Mouse (Mus musculus) neural tube, embryonic 15.5 days (tissue): ENCODE measurements around the gene Chrnd. TPM values are rescaled to one million over a fixed set of nuclear protein-coding genes. Genes with fewer than 3 reads are reported as not detected.

Source experiments
- ATAC-seq: fragments of 200-750 bp; cut with Nextera tagmentation; 2 replicates; pipeline ENCODE4 v1.8.0; 2017; ENCODE audit warnings: mild to moderate bottlenecking, moderate TSS enrichment, moderate library complexity; ENCODE audit not compliant: low FRiP score
- H3K27ac ChIP-seq: fragments of 300-500 bp; sonication (generic); replicated peaks from 2 replicates; pipeline ENCODE4 v1.5.1; 2015; ENCODE audit warnings: mild to moderate bottlenecking, inconsistent platforms
- H3K27me3 ChIP-seq: fragments of 300-500 bp; sonication (generic); replicated peaks from 2 replicates; pipeline ENCODE4 v1.6.1; 2015; ENCODE audit warnings: inconsistent platforms
- H3K36me3 ChIP-seq: fragments of 300-500 bp; sonication (generic); 2 replicates; pipeline ENCODE4 v1.6.1; 2015; ENCODE audit warnings: inconsistent platforms
- H3K4me1 ChIP-seq: fragments of 300-500 bp; sonication (generic); 2 replicates; pipeline ENCODE4 v1.6.1; 2015; ENCODE audit warnings: inconsistent platforms
- H3K4me2 ChIP-seq: fragments of 300-500 bp; sonication (generic); 2 replicates; pipeline ENCODE4 v1.6.1; 2015; ENCODE audit warnings: inconsistent platforms, mild to moderate bottlenecking, moderate library complexity
- H3K4me3 ChIP-seq: fragments of 300-500 bp; sonication (generic); replicated peaks from 2 replicates; pipeline ENCODE4 v1.5.1; 2015; ENCODE audit warnings: mild to moderate bottlenecking, inconsistent platforms
- H3K9ac ChIP-seq: fragments of 300-500 bp; sonication (generic); replicated peaks from 2 replicates; pipeline ENCODE4 v1.6.1; 2015; ENCODE audit warnings: mild to moderate bottlenecking, inconsistent platforms
- H3K9me3 ChIP-seq: fragments of 300-500 bp; sonication (generic); replicated peaks from 2 replicates; pipeline ENCODE4 v1.6.1; 2016; ENCODE audit warnings: inconsistent platforms
- whole genome bisulfite sequencing: fragments of 180-500 bp; shearing (Covaris S2); methylation state at CpG from one replicate; pipeline ENCODE4 v1.1.7; 2015; ENCODE audit warnings: mixed read lengths; 5-methylcytosine and 5-hydroxymethylcytosine counted together
- polyA plus RNA-seq: library from polyadenylated mRNA; unstranded; fragments of >200 nt; fragmentation: Nextera tagmentation; extraction: Ambion mirVana; gene quantifications from 2 replicates; pipeline ENCODE4 v1.2.1, GENCODE M21; 2015

Chrnd gene
- polyA plus RNA-seq, 1 experiment from 2014 or later: 0.37 TPM

DNA sequence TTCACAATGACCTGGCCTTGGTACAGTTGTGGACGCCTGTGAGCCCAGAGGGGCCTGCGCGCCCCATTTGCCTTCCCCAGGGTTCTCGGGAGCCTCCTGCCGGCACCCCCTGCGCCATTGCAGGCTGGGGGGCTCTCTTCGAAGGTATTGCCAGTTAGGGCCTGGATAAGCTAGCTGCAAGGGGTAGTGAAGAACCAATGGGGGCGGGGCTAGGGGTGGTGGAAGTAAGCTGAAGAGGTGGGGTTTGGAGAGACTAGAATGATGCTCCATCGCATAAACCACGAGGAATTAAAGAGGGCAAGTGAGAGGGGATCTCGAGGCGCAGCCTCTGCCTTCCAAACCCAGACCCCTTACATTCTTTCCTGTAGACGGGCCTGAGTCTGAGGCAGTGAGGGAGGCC is 4.9 kb upstream of the Chrnd start:
- 0 out of 2 replicates have a peak overlapping the region, but pooled peaks have one; percentile 53 for H3K4me3 ChIP-seq
- no peaks in the 10 kb centered on the region for H3K36me3 ChIP-seq
- no peak for ATAC-seq
- peak overlapping the region; percentile 97; the same call in 1 of the 2 replicates for H3K4me2 ChIP-seq
- H3K9me3 ChIP-seq: no peaks in the 10 kb centered on the region
- 14% methylated on average over 13 of the region's 13 CpGs for WGBS
- H3K27ac ChIP-seq: no peak overlapping the region
- H3K4me1 ChIP-seq: peaks cover 25% of the 10 kb centered on the region
- peaks cover 72% of the 10 kb centered on the region for H3K27me3 ChIP-seq
- H3K9ac ChIP-seq: no peak overlapping the region

DNA sequence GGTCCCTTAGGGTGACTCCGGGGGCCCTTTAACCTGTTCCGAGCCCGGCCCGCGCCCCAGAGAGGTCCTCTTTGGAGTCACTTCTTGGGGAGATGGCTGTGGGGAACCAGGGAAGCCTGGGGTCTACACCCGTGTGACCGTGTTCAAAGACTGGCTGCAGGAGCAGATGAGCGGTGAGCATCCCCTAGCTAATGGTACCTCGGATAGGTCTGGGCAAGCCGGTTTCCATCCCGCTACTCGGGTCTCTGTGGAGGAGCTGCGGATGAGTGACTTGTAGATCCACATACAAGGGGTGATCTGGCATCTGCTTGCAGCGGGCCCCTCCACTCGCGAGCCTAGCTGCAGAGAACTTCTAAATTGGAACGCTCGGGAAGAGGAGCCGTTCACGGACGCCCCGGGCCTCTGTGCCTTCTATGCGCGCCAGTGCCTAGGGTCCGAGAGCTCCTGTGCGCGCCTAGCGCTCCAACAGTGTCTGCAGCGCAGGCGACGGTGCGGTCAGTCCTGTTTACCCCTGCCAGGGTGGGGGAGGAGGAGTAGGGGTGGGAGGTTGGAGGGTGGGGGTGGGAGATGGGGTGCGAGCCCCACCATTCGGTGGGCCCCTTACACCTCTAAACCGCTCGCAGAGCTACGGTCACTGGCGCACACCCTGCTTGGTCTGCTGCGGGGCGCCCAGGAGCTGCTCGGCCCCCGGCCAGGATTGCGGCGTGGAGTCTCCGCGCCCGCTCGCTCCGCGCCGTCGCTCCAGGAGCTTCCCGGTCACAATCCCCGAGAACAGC is 4.0 kb upstream of the Chrnd start:
- H3K4me3 ChIP-seq: peak overlapping the region; percentile 53
- H3K9ac ChIP-seq: peak overlapping the region; percentile 51
- H3K27me3 ChIP-seq: peaks cover 65% of the 10 kb centered on the region
- 2% methylated on average over 53 of the region's 54 CpGs for WGBS
- no peaks in the 10 kb centered on the region for H3K9me3 ChIP-seq
- ATAC-seq: peak; percentile 56
- H3K36me3 ChIP-seq: no peaks in the 10 kb centered on the region
- H3K27ac ChIP-seq: no peak overlapping the region
- peaks cover 25% of the 10 kb centered on the region for H3K4me1 ChIP-seq
- H3K4me2 ChIP-seq: peak overlapping the region; percentile 97

DNA sequence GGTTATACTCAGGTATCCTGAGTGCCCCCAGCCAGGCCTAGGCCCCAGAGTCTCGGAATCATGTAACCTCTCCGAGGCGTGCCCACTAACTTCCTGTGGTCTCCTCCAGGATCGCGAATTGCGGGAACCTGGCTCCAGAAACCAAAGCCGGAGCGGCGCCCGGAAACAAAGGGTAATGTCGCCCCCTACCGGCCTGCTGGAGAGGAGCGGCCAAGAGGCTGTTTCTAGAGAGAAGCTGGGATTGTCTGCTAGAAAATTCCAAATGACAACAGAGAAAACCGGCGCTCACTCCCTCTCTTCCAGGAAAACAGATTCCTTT is 3.4 kb upstream of the Chrnd start:
- 0% methylated on average over 15 of the region's 15 CpGs for WGBS
- Histone ChIP-seq H3K27ac (no peak overlapping the region), H3K9ac (peak overlapping the region; percentile 51), H3K4me1 (peaks cover 25% of the 10 kb centered on the region), H3K36me3 (no peaks in the 10 kb centered on the region), H3K4me3 (peak overlapping the region; percentile 53), H3K9me3 (no peaks in the 10 kb centered on the region), H3K27me3 (peaks cover 60% of the 10 kb centered on the region), H3K4me2 (peak overlapping the region; percentile 97)
- peak; percentile 54 for ATAC-seq

DNA sequence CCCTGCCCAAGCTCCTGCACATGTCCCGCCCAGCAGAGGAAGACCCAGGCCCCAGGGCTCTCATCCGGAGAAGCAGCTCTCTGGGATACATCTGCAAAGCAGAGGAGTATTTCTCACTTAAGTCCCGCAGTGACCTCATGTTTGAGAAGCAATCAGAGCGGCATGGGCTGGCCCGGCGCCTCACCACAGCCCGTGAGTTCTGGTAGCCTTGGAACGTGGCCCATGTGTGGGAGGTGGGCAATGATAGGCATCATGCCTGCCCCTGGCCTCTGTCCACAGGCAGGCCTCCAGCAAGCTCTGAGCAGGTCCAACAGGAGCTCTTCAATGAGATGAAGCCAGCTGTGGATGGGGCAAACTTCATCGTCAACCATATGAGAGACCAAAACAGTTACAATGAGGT is 6.9 kb downstream of the Chrnd start:
- no peaks in the 10 kb centered on the region for H3K4me1 ChIP-seq
- 82% methylated on average over 9 of the region's 9 CpGs for WGBS

DNA sequence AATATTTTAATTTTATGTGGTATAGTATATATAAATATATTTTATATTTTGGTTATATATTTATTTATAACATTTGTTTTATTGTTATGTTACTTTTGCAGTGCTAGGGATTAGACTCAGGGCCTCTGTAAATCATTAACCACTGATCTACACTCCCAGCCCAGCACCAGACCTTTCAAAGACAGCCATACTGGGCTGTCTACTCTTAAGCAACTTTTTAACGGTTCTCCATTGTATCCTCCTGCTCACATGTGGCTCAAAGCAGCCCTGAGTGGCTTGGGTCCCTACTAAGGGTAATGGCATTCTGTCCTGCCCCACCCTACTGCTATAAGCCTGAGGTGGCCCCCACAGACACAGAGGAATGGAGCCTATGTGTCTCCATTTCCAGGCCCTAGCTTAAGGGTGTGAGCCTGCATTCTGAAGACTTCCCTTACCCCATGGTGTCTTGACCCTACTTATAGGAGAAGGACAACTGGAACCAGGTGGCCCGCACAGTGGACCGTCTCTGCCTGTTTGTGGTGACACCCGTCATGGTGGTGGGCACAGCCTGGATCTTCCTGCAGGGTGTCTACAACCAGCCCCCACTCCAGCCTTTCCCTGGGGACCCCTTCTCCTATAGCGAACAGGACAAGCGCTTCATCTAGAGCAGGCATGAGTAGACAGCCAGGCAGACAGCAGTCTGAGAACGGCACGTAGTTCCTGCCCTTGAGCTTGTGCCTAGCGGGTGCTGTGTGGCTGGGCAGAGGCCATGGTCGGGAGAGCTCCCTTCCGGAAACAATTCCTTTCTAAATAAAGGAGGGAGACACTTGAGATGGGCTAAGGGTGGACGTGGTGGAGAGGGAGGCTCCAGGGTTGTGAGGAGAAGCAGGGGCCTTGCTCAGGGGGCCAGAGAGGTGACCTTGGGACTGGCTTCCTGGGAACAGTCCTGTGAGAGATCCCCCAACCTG is 8.0 kb downstream of the Chrnd start:
- no peaks in the 10 kb centered on the region for H3K36me3 ChIP-seq
- H3K4me3 ChIP-seq: no peak overlapping the region
- H3K9ac ChIP-seq: no peak overlapping the region
- no peaks in the 10 kb centered on the region for H3K9me3 ChIP-seq
- 75% methylated on average over 12 of the region's 12 CpGs for WGBS
- ATAC-seq: no peak
- H3K4me1 ChIP-seq: no peaks in the 10 kb centered on the region
- no peak overlapping the region for H3K27ac ChIP-seq
- no peak overlapping the region for H3K4me2 ChIP-seq
- no peaks in the 10 kb centered on the region for H3K27me3 ChIP-seq

More for the DNA sequence above, 6.9 kb downstream of the Chrnd start:
- no peak overlapping the region for H3K27ac ChIP-seq
- no peaks in the 10 kb centered on the region for H3K27me3 ChIP-seq
- H3K36me3 ChIP-seq: no peaks in the 10 kb centered on the region
- no peak overlapping the region for H3K4me3 ChIP-seq
- no peaks in the 10 kb centered on the region for H3K9me3 ChIP-seq
- ATAC-seq: no peak
- no peak overlapping the region for H3K4me2 ChIP-seq
- no peak overlapping the region for H3K9ac ChIP-seq

DNA sequence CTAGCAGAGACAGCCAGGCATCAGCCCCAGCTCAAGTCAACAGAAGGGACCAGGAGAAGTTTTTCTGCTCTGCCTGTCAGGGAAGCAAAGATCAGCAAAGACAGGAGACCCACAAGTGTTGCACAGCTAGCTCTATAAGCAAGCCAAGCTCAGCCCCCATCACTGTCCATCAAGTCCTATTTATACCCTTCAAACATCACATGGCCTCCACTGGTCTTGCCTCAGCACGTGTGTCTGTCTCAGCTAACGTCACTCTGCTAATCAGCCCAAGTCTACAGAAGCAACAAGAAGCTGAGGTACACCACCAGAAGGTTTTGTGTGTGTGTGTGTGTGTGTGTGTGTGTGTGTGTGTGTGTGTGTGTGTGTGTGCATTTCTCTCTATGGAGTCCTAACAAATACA is 10.4 kb downstream of the Chrnd start:
- H3K27ac ChIP-seq: no peak overlapping the region
- H3K27me3 ChIP-seq: peaks cover 9% of the 10 kb centered on the region
- H3K9me3 ChIP-seq: no peaks in the 10 kb centered on the region
- 77% methylated on average over 2 of the region's 2 CpGs for WGBS
- H3K4me2 ChIP-seq: no peak overlapping the region
- no peaks in the 10 kb centered on the region for H3K36me3 ChIP-seq
- no peak overlapping the region for H3K9ac ChIP-seq
- H3K4me3 ChIP-seq: no peak overlapping the region
- ATAC-seq: no peak
- no peaks in the 10 kb centered on the region for H3K4me1 ChIP-seq

DNA sequence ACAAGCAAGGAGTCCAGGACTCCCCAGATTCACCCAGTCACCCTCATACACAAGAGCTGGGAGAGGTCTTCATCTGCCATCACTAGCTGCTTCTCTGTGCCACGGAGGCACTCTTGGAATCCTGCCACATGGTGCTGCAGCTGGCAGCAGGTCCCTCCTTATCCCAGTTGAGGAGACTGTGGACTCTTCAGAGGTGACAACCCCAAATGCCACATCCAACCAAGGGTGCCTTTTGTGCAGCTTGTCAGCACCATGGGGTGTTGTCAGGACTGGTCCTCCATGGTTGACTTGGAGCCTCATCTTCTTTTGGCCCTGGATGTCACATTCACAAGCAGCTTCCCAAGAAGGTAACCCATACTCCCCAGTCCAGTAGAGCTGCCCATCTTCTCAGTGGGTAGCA is 11.4 kb downstream of the Chrnd start:
- no peaks in the 10 kb centered on the region for H3K9me3 ChIP-seq
- 59% methylated on average over 1 of the region's 1 CpGs for WGBS

DNA sequence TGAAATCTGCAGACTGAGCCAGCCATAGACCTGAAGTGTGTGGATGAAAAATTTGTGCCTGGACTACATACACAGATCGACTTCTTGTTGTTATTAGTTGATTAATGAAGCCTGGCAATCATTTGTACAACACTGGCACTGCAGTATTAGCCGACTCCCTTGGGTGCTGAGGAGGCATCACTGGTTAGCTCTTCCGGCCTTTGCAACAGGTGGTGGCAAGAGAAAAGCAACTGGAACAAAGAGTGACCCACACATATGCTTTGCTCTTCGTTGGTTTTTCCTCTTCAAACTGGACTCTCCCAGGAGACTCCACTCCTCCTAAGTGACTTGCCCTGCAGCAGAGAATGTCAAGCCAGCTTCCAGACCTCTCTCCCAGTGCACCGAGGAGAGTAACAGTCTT is 13.4 kb downstream of the Chrnd start:
- no peak for ATAC-seq
- Histone ChIP-seq H3K36me3 (no peaks in the 10 kb centered on the region), H3K9me3 (no peaks in the 10 kb centered on the region), H3K4me1 (no peaks in the 10 kb centered on the region), H3K4me2 (no peak overlapping the region), H3K4me3 (no peak overlapping the region), H3K27me3 (peaks cover 35% of the 10 kb centered on the region), H3K9ac (no peak overlapping the region), H3K27ac (no peak overlapping the region)
- 80% methylated on average over 5 of the region's 5 CpGs for WGBS

More for the DNA sequence above, 11.4 kb downstream of the Chrnd start:
- H3K4me3 ChIP-seq: no peak overlapping the region
- no peaks in the 10 kb centered on the region for H3K4me1 ChIP-seq
- ATAC-seq: no peak
- no peaks in the 10 kb centered on the region for H3K36me3 ChIP-seq
- H3K9ac ChIP-seq: no peak overlapping the region
- no peak overlapping the region for H3K27ac ChIP-seq
- H3K27me3 ChIP-seq: peaks cover 19% of the 10 kb centered on the region
- H3K4me2 ChIP-seq: no peak overlapping the region

DNA sequence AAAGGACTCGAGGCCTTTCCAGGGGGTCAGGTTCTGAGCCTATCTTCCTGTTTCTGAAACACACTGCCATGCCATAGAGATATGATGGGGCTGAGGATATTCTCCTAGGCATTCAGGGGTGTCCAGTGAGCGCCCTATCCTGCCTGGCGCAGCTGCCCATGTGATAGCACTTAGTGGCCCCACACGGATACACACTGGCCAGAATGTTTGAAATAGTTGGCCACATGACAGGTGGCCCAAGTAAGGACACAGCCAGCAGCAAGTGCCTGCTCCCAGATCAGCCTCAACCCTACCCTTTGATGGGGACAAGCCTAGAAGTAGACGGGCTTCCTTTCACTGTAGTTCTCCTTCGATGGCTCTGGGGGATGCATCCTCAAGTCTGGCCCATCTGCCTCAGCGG is 14.1 kb downstream of the Chrnd start, which contains the start of gene Chrng:
Gene Chrng (plus strand): TSS at position 193 of the 400 bp plus-strand sequence.
- H3K4me1 ChIP-seq: no peaks in the 10 kb centered on the region
- no peak within 1 kb of the TSS for H3K27ac ChIP-seq
- H3K9ac ChIP-seq: no peak within 1 kb of the TSS
- WGBS: 92% methylated on average over 7 of the region's 7 CpGs
- ATAC-seq: no peak
- H3K36me3 ChIP-seq: no peaks in the 10 kb centered on the region
- H3K27me3 ChIP-seq: peaks cover 35% of the 10 kb centered on the region
- H3K4me3 ChIP-seq: no peak within 1 kb of the TSS
- no peaks in the 10 kb centered on the region for H3K9me3 ChIP-seq
- no peak within 1 kb of the TSS for H3K4me2 ChIP-seq

DNA sequence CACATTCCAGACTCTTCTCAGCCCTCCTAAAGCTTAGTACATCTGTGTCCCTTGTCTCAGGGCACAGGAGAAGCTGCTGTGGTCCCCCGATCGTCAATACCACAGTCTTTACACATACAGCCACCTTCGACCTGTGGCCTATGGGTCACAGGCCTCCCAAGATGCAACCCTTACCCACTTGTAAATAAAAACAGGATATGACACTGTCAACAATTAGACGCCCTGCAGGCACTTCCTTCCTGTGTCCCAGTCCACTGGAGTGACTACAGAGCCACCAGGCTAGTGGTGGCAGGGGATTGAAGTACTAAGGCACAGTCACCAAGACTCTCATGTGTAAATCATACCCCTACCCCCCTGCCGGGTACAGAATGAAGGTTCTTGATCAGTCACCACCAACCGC is 14.6 kb downstream of the Chrnd start:
- WGBS: 71% methylated on average over 6 of the region's 6 CpGs
- no peaks in the 10 kb centered on the region for H3K9me3 ChIP-seq
- H3K4me1 ChIP-seq: no peaks in the 10 kb centered on the region
- no peak for ATAC-seq
- H3K27me3 ChIP-seq: peaks cover 35% of the 10 kb centered on the region
- H3K4me2 ChIP-seq: no peak overlapping the region
- H3K36me3 ChIP-seq: no peaks in the 10 kb centered on the region
- H3K9ac ChIP-seq: no peak overlapping the region
- no peak overlapping the region for H3K27ac ChIP-seq
- no peak overlapping the region for H3K4me3 ChIP-seq

DNA sequence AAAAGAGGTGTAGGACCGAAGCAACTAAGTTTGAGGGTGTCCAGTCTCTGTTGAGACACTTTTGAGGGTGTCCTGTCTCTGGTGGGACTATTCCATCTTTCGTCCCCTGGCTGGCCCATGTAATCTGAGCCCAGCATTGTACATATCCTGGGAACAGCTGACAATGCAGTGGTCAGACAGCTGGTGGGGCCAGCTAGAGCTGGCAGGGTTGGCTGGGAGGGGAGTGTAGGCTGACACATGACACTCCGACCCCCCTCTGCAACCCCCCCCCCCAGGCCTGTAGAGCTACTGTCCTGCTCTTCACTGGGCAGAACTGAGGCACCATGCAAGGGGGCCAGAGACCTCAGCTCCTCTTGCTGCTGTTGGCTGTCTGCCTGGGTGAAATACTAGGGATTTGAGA is 15.1 kb downstream of the Chrnd start:
- Histone ChIP-seq H3K4me3 (no peak overlapping the region), H3K27ac (no peak overlapping the region), H3K9ac (no peak overlapping the region), H3K27me3 (peaks cover 35% of the 10 kb centered on the region), H3K9me3 (no peaks in the 10 kb centered on the region), H3K4me2 (no peak overlapping the region), H3K4me1 (no peaks in the 10 kb centered on the region), H3K36me3 (no peaks in the 10 kb centered on the region)
- 52% methylated on average over 3 of the region's 3 CpGs for WGBS
- ATAC-seq: no peak

DNA sequence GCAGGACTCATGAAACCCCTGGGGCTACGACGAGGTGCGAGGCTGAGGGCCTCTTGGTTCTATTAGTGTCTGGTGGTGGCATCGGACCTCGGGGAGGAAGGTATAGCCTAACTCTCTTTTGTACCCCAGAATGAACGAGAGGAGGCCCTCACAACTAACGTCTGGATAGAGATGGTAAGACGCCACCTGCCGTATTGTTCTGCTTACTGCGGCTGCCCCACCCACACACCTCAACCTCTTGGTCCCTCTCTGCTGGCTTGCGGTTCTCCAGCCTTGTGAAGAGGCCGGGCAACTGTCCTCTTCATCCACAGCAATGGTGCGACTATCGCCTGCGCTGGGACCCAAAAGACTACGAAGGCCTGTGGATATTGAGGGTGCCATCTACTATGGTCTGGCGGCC is 15.9 kb downstream of the Chrnd start:
- Histone ChIP-seq H3K36me3 (no peaks in the 10 kb centered on the region), H3K27ac (no peak overlapping the region), H3K4me2 (no peak overlapping the region), H3K4me1 (no peaks in the 10 kb centered on the region), H3K9ac (no peak overlapping the region), H3K27me3 (peaks cover 35% of the 10 kb centered on the region), H3K9me3 (no peaks in the 10 kb centered on the region), H3K4me3 (no peak overlapping the region)
- ATAC-seq: no peak
- 19% methylated on average over 17 of the region's 17 CpGs for WGBS
